Comparison of ENCODE assay signal across 11 mouse cellular contexts in genomic region chr5:92886141-92886540, GRCm38 (mm10).
A peak's percentile ranks its signal among the peaks of the same experiment; 100 is the strongest.
DNase-seq lines count a peak whose midpoint lies in the region; ATAC-seq and TF ChIP-seq lines count a peak whose summit lies in the region.
"Had no signal": no experiment of that assay in that cellular context is flagged by ENCODE, and none has a peak within 500 bp of the region (broad histone marks: within the 10 kb centered on the region; RNA-seq: fewer than 3 reads in every experiment).

No protein-coding gene starts in this region.

- no peak overlapping the region for H3K9ac ChIP-seq in liver, embryonic 11.5 days (ENCODE audit: low read depth, low read length)
- H3K9ac ChIP-seq in liver, embryonic 12.5 days, result no peak overlapping the region
- no peak overlapping the region for H3K9ac ChIP-seq in heart, postnatal 0 days (replicated peaks; ENCODE audit: low read depth, low read length)
- H3K9ac ChIP-seq in stomach, embryonic 15.5 days, result no peak overlapping the region
- H3K9ac ChIP-seq in forebrain, embryonic 16.5 days (replicated peaks; ENCODE audit: low read depth, low read length), result no peak overlapping the region
- H3K9ac ChIP-seq: embryonic facial prominence, embryonic 15.5 days; limb, embryonic 12.5 days had no signal

- H3K27me3 ChIP-seq in liver, embryonic 11.5 days (replicated peaks; ENCODE audit: control insufficient read depth, insufficient read depth, low read length), result no peaks in the 10 kb centered on the region
- no peaks in the 10 kb centered on the region; the same call in 1 of the 2 replicates for H3K27me3 ChIP-seq in liver, embryonic 12.5 days (replicated peaks)
- no peaks in the 10 kb centered on the region for H3K27me3 ChIP-seq in heart, postnatal 0 days (ENCODE audit: control insufficient read depth, insufficient read depth, low read length)
- H3K27me3 ChIP-seq in stomach, embryonic 15.5 days (replicated peaks), result no peaks in the 10 kb centered on the region
- no peaks in the 10 kb centered on the region for H3K27me3 ChIP-seq in forebrain, embryonic 16.5 days (replicated peaks; ENCODE audit: control insufficient read depth, insufficient read depth, low read length)
- H3K27me3 ChIP-seq: embryonic facial prominence, embryonic 15.5 days; limb, embryonic 12.5 days had no signal

- no peaks in the 10 kb centered on the region for H3K9me3 ChIP-seq in liver, embryonic 11.5 days (ENCODE audit: control insufficient read depth, low read length)
- no peaks in the 10 kb centered on the region for H3K9me3 ChIP-seq in liver, embryonic 12.5 days (replicated peaks)
- no peaks in the 10 kb centered on the region for H3K9me3 ChIP-seq in heart, postnatal 0 days (replicated peaks; ENCODE audit: control insufficient read depth, low read length)
- H3K9me3 ChIP-seq in stomach, embryonic 15.5 days, result no peaks in the 10 kb centered on the region
- H3K9me3 ChIP-seq in forebrain, embryonic 16.5 days (ENCODE audit: control insufficient read depth, low read length), result no peaks in the 10 kb centered on the region
- H3K9me3 ChIP-seq: embryonic facial prominence, embryonic 15.5 days; limb, embryonic 12.5 days had no signal

- TF ChIP-seq CTCF in heart, postnatal 0 days (IDR thresholded peaks at IDR 0.05; ENCODE audit: low read depth), result no peak

- H3K27ac ChIP-seq in liver, embryonic 11.5 days (ENCODE audit: low read depth, low read length), result peak overlapping the region; percentile 35; the same call in 1 of the 2 replicates
- H3K27ac ChIP-seq in liver, embryonic 12.5 days, result no peak overlapping the region
- peak overlapping the region; percentile 68 for H3K27ac ChIP-seq in heart, postnatal 0 days (ENCODE audit: low read depth)
- peak overlapping the region; percentile 72 for H3K27ac ChIP-seq in stomach, embryonic 15.5 days
- no peak overlapping the region for H3K27ac ChIP-seq in forebrain, embryonic 16.5 days (ENCODE audit: low read length)
- H3K27ac ChIP-seq: embryonic facial prominence, embryonic 15.5 days; limb, embryonic 12.5 days had no signal

- no peak overlapping the region for H3K4me3 ChIP-seq in liver, embryonic 11.5 days (ENCODE audit: low read depth, low read length)
- H3K4me3 ChIP-seq in liver, embryonic 12.5 days, result no peak overlapping the region
- H3K4me3 ChIP-seq in heart, postnatal 0 days (ENCODE audit: low read depth, low read length), result no peak overlapping the region
- H3K4me3 ChIP-seq in stomach, embryonic 15.5 days (replicated peaks), result no peak overlapping the region
- H3K4me3 ChIP-seq in forebrain, embryonic 16.5 days (replicated peaks; ENCODE audit: low read length), result no peak overlapping the region
- H3K4me3 ChIP-seq: embryonic facial prominence, embryonic 15.5 days; limb, embryonic 12.5 days; myocyte had no signal

- no peak for TF ChIP-seq EP300 in heart, postnatal 0 days (IDR thresholded peaks at IDR 0.05; ENCODE audit: low read depth)

- H3K36me3 ChIP-seq in liver, embryonic 11.5 days (ENCODE audit: control insufficient read depth, insufficient read depth, low read length), result no peaks in the 10 kb centered on the region
- no peaks in the 10 kb centered on the region for H3K36me3 ChIP-seq in liver, embryonic 12.5 days
- H3K36me3 ChIP-seq in heart, postnatal 0 days (replicated peaks; ENCODE audit: control insufficient read depth, insufficient read depth, low read length), result no peaks in the 10 kb centered on the region
- no peaks in the 10 kb centered on the region for H3K36me3 ChIP-seq in stomach, embryonic 15.5 days
- H3K36me3 ChIP-seq in forebrain, embryonic 16.5 days (ENCODE audit: control insufficient read depth, insufficient read depth), result no peaks in the 10 kb centered on the region
- H3K36me3 ChIP-seq: embryonic facial prominence, embryonic 15.5 days; limb, embryonic 12.5 days had no signal

- no peak for DNase-seq in liver, embryonic 11.5 days (ENCODE audit: low spot score)
- no peak for DNase-seq in heart, postnatal 0 days (ENCODE audit: low spot score)
- DNase-seq in kidney, postnatal 25 days, result peak; percentile 55 to 70
- no peak for DNase-seq in cerebellum, postnatal 25 days
- DNase-seq in cerebellum, adult 11-12 months, result no peak

- no peak for ATAC-seq in liver, embryonic 11.5 days (replicated peaks; ENCODE audit: low FRiP score)
- no peak for ATAC-seq in liver, embryonic 12.5 days
- no peak for ATAC-seq in heart, postnatal 0 days (ENCODE audit: insufficient read depth, low read depth)
- ATAC-seq in stomach, embryonic 15.5 days (ENCODE audit: insufficient read depth, low FRiP score, low read depth), result peak; percentile 60; the same call in 1 of the 2 replicates
- no peak for ATAC-seq in forebrain, embryonic 16.5 days

- H3K4me1 ChIP-seq in liver, embryonic 11.5 days (replicated peaks; ENCODE audit: control insufficient read depth, insufficient read depth, low read length), result peaks cover 5% of the 10 kb centered on the region; the same call in 1 of the 2 replicates
- H3K4me1 ChIP-seq in liver, embryonic 12.5 days, result peaks cover 8% of the 10 kb centered on the region
- peaks cover 39% of the 10 kb centered on the region for H3K4me1 ChIP-seq in heart, postnatal 0 days (ENCODE audit: control insufficient read depth, insufficient read depth)
- peaks cover 12% of the 10 kb centered on the region; the same call in 1 of the 2 replicates for H3K4me1 ChIP-seq in stomach, embryonic 15.5 days
- H3K4me1 ChIP-seq in forebrain, embryonic 16.5 days (replicated peaks; ENCODE audit: control insufficient read depth, insufficient read depth, low read length), result peaks cover 3% of the 10 kb centered on the region; the same call in 1 of the 2 replicates
- H3K4me1 ChIP-seq: embryonic facial prominence, embryonic 15.5 days had no signal

- H3K4me2 ChIP-seq in liver, embryonic 11.5 days, result no peak overlapping the region
- no peak overlapping the region for H3K4me2 ChIP-seq in liver, embryonic 12.5 days
- no peak overlapping the region for H3K4me2 ChIP-seq in heart, postnatal 0 days (ENCODE audit: low read depth, low read length)
- H3K4me2 ChIP-seq in stomach, embryonic 15.5 days, result no peak overlapping the region
- H3K4me2 ChIP-seq in forebrain, embryonic 16.5 days (ENCODE audit: low read length), result no peak overlapping the region
- H3K4me2 ChIP-seq: embryonic facial prominence, embryonic 15.5 days; limb, embryonic 12.5 days had no signal

- WGBS in liver, embryonic 11.5 days, result 57% methylated on average over 4 of the region's 4 CpGs
- WGBS in liver, embryonic 12.5 days (ENCODE audit: insufficient replicate concordance), result 66% methylated on average over 4 of the region's 4 CpGs
- 21% methylated on average over 4 of the region's 4 CpGs for WGBS in heart, postnatal 0 days
- 44% methylated on average over 4 of the region's 4 CpGs for WGBS in stomach, embryonic 15.5 days
- WGBS in forebrain, embryonic 16.5 days, result 81% methylated on average over 4 of the region's 4 CpGs

Comparison
In these comparisons a context has a peak if more than half of its experiments do, and no peak if none do; other contexts are left out.
1. H3K27ac ChIP-seq: peak in liver, embryonic 11.5 days (single experiment), heart, postnatal 0 days (single experiment) and stomach, embryonic 15.5 days (single experiment); none in liver, embryonic 12.5 days (single experiment) and forebrain, embryonic 16.5 days (single experiment).
2. DNase-seq: peak in kidney, postnatal 25 days (2 of 2); none in liver, embryonic 11.5 days (single experiment), heart, postnatal 0 days (single experiment), cerebellum, postnatal 25 days (0 of 2) and cerebellum, adult 11-12 months (single experiment).